Mouse (Mus musculus): ENCODE measurements around the gene Mndal. TPM values are rescaled to one million over a fixed set of nuclear protein-coding genes. Genes with fewer than 3 reads are reported as not detected.
A peak's percentile ranks its signal among the peaks of the same experiment; 100 is the strongest.
"Not testable (repeated sequence)": the region's sequence is repeated elsewhere in the genome, so short reads cannot be mapped to it uniquely, and the experiment has no call there.

The Mndal gene
- total and polyA plus RNA-seq, 2 experiments from 2014 or later: 0.68 to 2.8 TPM

- ATAC-seq: no peak
- no peak for TF ChIP-seq CTCF (IDR thresholded peaks at IDR 0.05; ENCODE audit: low read depth)
- WGBS: 87% methylated on average over 2 of the region's 2 CpGs
These were observed 12.9 kb upstream of the Mndal start for GRCm38 (mm10) chr1:173955071-173955796.

GRCm38 (mm10) chr1:173953563-173953962 is 11.3 kb upstream of the Mndal start:
- DNase-seq (ENCODE audit: low spot score) (no peak), ATAC-seq (no peak)
- Histone ChIP-seq H3K9me3 (ENCODE audit: low read length) (no peaks in the 10 kb centered on the region), H3K36me3 (ENCODE audit: insufficient read depth, low read length) (no peaks in the 10 kb centered on the region), H3K4me2 (ENCODE audit: low read depth, low read length) (no peak overlapping the region), H3K27ac (no peak overlapping the region), H3K9ac (replicated peaks; ENCODE audit: low read length) (no peak overlapping the region), H3K4me3 (ENCODE audit: low read length) (no peak overlapping the region), H3K4me1 (ENCODE audit: insufficient read depth, low read length) (no peaks in the 10 kb centered on the region), H3K27me3 (ENCODE audit: insufficient read depth, low read length) (no peaks in the 10 kb centered on the region)
- TF ChIP-seq CTCF (IDR thresholded peaks at IDR 0.05; ENCODE audit: low read depth): no peak
- WGBS: 86% methylated on average over 1 of the region's 1 CpGs

More at GRCm38 (mm10) chr1:173955071-173955796, 12.9 kb upstream of the Mndal start:
- H3K36me3 ChIP-seq (ENCODE audit: insufficient read depth, low read length): no peaks in the 10 kb centered on the region
- H3K9me3 ChIP-seq (ENCODE audit: low read length): no peaks in the 10 kb centered on the region
- H3K27ac ChIP-seq: no peak overlapping the region
- no peak overlapping the region for H3K9ac ChIP-seq (replicated peaks; ENCODE audit: low read length)
- no peak for DNase-seq (ENCODE audit: low spot score)
- H3K4me3 ChIP-seq (ENCODE audit: low read length): no peak overlapping the region
- H3K4me1 ChIP-seq (ENCODE audit: insufficient read depth, low read length): no peaks in the 10 kb centered on the region
- H3K27me3 ChIP-seq (ENCODE audit: insufficient read depth, low read length): no peaks in the 10 kb centered on the region
- no peak overlapping the region for H3K4me2 ChIP-seq (ENCODE audit: low read depth, low read length)

GRCm38 (mm10) chr1:173949044-173949443 is 6.8 kb upstream of the Mndal start:
- H3K27ac ChIP-seq; DNase-seq (ENCODE audit: low spot score); H3K4me1 ChIP-seq (ENCODE audit: insufficient read depth, low read length); H3K27me3 ChIP-seq (ENCODE audit: insufficient read depth, low read length); H3K4me3 ChIP-seq (ENCODE audit: low read length); H3K9me3 ChIP-seq (ENCODE audit: low read length); H3K36me3 ChIP-seq (ENCODE audit: insufficient read depth, low read length); H3K9ac ChIP-seq (replicated peaks; ENCODE audit: low read length); H3K4me2 ChIP-seq (ENCODE audit: low read depth, low read length); ATAC-seq: not testable (repeated sequence)
- WGBS: 89% methylated on average over 2 of the region's 2 CpGs

- not testable (repeated sequence) for H3K36me3 ChIP-seq (ENCODE audit: insufficient read depth, low read length); H3K4me1 ChIP-seq (ENCODE audit: insufficient read depth, low read length); H3K4me2 ChIP-seq (ENCODE audit: low read depth, low read length); H3K9me3 ChIP-seq (ENCODE audit: low read length); H3K27ac ChIP-seq; H3K9ac ChIP-seq (replicated peaks; ENCODE audit: low read length); H3K4me3 ChIP-seq (ENCODE audit: low read length); H3K27me3 ChIP-seq (ENCODE audit: insufficient read depth, low read length); DNase-seq (ENCODE audit: low spot score)
- ATAC-seq: 0 out of 2 replicates have a peak, but pooled peaks have one; percentile 53
These were observed 432 bp upstream of the Mndal start for GRCm38 (mm10) chr1:173942780-173943066.

GRCm38 (mm10) chr1:173941522-173941921 is 769 bp downstream of the Mndal start:
- not testable (repeated sequence) for H3K4me1 ChIP-seq (ENCODE audit: insufficient read depth, low read length); H3K27ac ChIP-seq; ATAC-seq; H3K4me3 ChIP-seq (ENCODE audit: low read length); DNase-seq (ENCODE audit: low spot score); H3K36me3 ChIP-seq (ENCODE audit: insufficient read depth, low read length); H3K9ac ChIP-seq (replicated peaks; ENCODE audit: low read length); H3K27me3 ChIP-seq (ENCODE audit: insufficient read depth, low read length); H3K9me3 ChIP-seq (ENCODE audit: low read length); H3K4me2 ChIP-seq (ENCODE audit: low read depth, low read length)
- WGBS: 97% methylated on average over 2 of the region's 2 CpGs

- not testable (repeated sequence) for H3K27me3 ChIP-seq (ENCODE audit: insufficient read depth, low read length); ATAC-seq; H3K4me3 ChIP-seq (ENCODE audit: low read length)
These were observed 23.0 kb downstream of the Mndal start for GRCm38 (mm10) chr1:173919279-173919678.

GRCm38 (mm10) chr1:173914559-173914958 is 27.7 kb downstream of the Mndal start:
- no peaks in the 10 kb centered on the region for H3K36me3 ChIP-seq (ENCODE audit: insufficient read depth, low read length)
- WGBS: 82% methylated on average over 2 of the region's 2 CpGs
- no peak overlapping the region for H3K4me2 ChIP-seq (ENCODE audit: low read depth, low read length)
- no peaks in the 10 kb centered on the region for H3K9me3 ChIP-seq (ENCODE audit: low read length)
- H3K4me3 ChIP-seq (ENCODE audit: low read length): no peak overlapping the region
- H3K9ac ChIP-seq (replicated peaks; ENCODE audit: low read length): no peak overlapping the region
- DNase-seq (ENCODE audit: low spot score) (no peak), ATAC-seq (no peak)
- TF ChIP-seq CTCF (IDR thresholded peaks at IDR 0.05; ENCODE audit: low read depth): no peak
- no peaks in the 10 kb centered on the region for H3K4me1 ChIP-seq (ENCODE audit: insufficient read depth, low read length)
- no peak overlapping the region for H3K27ac ChIP-seq
- H3K27me3 ChIP-seq (ENCODE audit: insufficient read depth, low read length): no peaks in the 10 kb centered on the region

More at GRCm38 (mm10) chr1:173919279-173919678, 23.0 kb downstream of the Mndal start:
- DNase-seq (ENCODE audit: low spot score); H3K36me3 ChIP-seq (ENCODE audit: insufficient read depth, low read length); H3K4me1 ChIP-seq (ENCODE audit: insufficient read depth, low read length); H3K4me2 ChIP-seq (ENCODE audit: low read depth, low read length); H3K9me3 ChIP-seq (ENCODE audit: low read length); H3K9ac ChIP-seq (replicated peaks; ENCODE audit: low read length); H3K27ac ChIP-seq: not testable (repeated sequence)
- 74% methylated on average over 2 of the region's 3 CpGs for WGBS

GRCm38 (mm10) chr1:173913256-173913791 is 29.0 kb downstream of the Mndal start:
- not testable (repeated sequence) for H3K4me2 ChIP-seq (ENCODE audit: low read depth, low read length); H3K27me3 ChIP-seq (ENCODE audit: insufficient read depth, low read length); DNase-seq (ENCODE audit: low spot score); ATAC-seq; H3K9ac ChIP-seq (replicated peaks; ENCODE audit: low read length); H3K9me3 ChIP-seq (ENCODE audit: low read length); H3K4me1 ChIP-seq (ENCODE audit: insufficient read depth, low read length); H3K4me3 ChIP-seq (ENCODE audit: low read length); H3K36me3 ChIP-seq (ENCODE audit: insufficient read depth, low read length); H3K27ac ChIP-seq

GRCm38 (mm10) chr1:173912548-173913255 is 29.6 kb downstream of the Mndal start, which contains the start of gene Ifi211:
Gene Ifi211, minus strand, starts transcription at chr1:173913046.
- 87% methylated on average over 6 of the region's 6 CpGs for WGBS

More at GRCm38 (mm10) chr1:173912548-173913255, 29.6 kb downstream of the Mndal start, which contains the start of gene Ifi211:
- not testable (repeated sequence) for H3K9me3 ChIP-seq (ENCODE audit: low read length); H3K27ac ChIP-seq; H3K9ac ChIP-seq (replicated peaks; ENCODE audit: low read length); ATAC-seq; H3K36me3 ChIP-seq (ENCODE audit: insufficient read depth, low read length); H3K4me2 ChIP-seq (ENCODE audit: low read depth, low read length); H3K4me3 ChIP-seq (ENCODE audit: low read length); H3K4me1 ChIP-seq (ENCODE audit: insufficient read depth, low read length); H3K27me3 ChIP-seq (ENCODE audit: insufficient read depth, low read length); DNase-seq (ENCODE audit: low spot score)

Data from hindbrain, postnatal 0 days (tissue).